Mouse (Mus musculus) midbrain, embryonic 13.5 days (tissue): Measurements from ENCODE around the gene P4ha2. TPM values are rescaled to one million over a fixed set of nuclear protein-coding genes. Genes with fewer than 3 reads are reported as not detected.

Experiments
- ATAC-seq: fragments of 200-750 bp; cut with Nextera tagmentation; 2 replicates; pipeline ENCODE4 v1.8.0; 2017; ENCODE audit warnings: mild to moderate bottlenecking, moderate TSS enrichment, moderate library complexity
- H3K27ac ChIP-seq: fragments of 300-500 bp; sonication (generic); 2 replicates; pipeline ENCODE4 v1.5.1; 2015; ENCODE audit warnings: inconsistent platforms, mild to moderate bottlenecking, moderate library complexity
- H3K27me3 ChIP-seq: fragments of 300-500 bp; sonication (generic); 2 replicates; pipeline ENCODE4 v1.6.1; 2015; ENCODE audit warnings: mild to moderate bottlenecking, inconsistent platforms
- H3K36me3 ChIP-seq: fragments of 300-500 bp; sonication (generic); 2 replicates; pipeline ENCODE4 v1.6.1; 2015; ENCODE audit warnings: mild to moderate bottlenecking, inconsistent platforms
- H3K4me1 ChIP-seq: fragments of 300-500 bp; sonication (generic); replicated peaks from 2 replicates; pipeline ENCODE4 v1.6.1; 2015; ENCODE audit warnings: inconsistent platforms
- H3K4me2 ChIP-seq: fragments of 300-500 bp; sonication (generic); replicated peaks from 2 replicates; pipeline ENCODE4 v1.6.1; 2015; ENCODE audit warnings: moderate library complexity, mild to moderate bottlenecking, inconsistent platforms
- H3K4me3 ChIP-seq: fragments of 300-500 bp; sonication (generic); replicated peaks from 2 replicates; pipeline ENCODE4 v1.5.1; 2015; ENCODE audit warnings: mild to moderate bottlenecking, inconsistent platforms
- H3K9ac ChIP-seq: fragments of 300-500 bp; sonication (generic); replicated peaks from 2 replicates; pipeline ENCODE4 v1.6.1; 2015; ENCODE audit warnings: mild to moderate bottlenecking, inconsistent platforms
- H3K9me3 ChIP-seq: fragments of 300-500 bp; sonication (generic); 2 replicates; pipeline ENCODE4 v1.6.1; 2016; ENCODE audit warnings: mild to moderate bottlenecking, inconsistent platforms
- WGBS: fragments of 180-500 bp; shearing (Covaris S2); methylation state at CpG from one replicate; pipeline ENCODE4 v1.1.7; 2015; 5-methylcytosine and 5-hydroxymethylcytosine counted together
- polyA plus RNA-seq: library from polyadenylated mRNA; unstranded; fragments of >200 nt; fragmentation: Nextera tagmentation; extraction: Ambion mirVana; gene quantifications from 2 replicates; pipeline ENCODE4 v1.2.1, GENCODE M21; 2015

P4ha2 gene
- polyA plus RNA-seq, 1 experiment from 2014 or later: 7.8 TPM

GRCm38 (mm10) chr11:54071726-54072445 is 28.0 kb upstream of the P4ha2 start:
- no peak for ATAC-seq
- Histone ChIP-seq H3K27ac (no peak overlapping the region), H3K4me2 (no peak overlapping the region), H3K9ac (no peak overlapping the region), H3K4me1 (peaks cover 19% of the 10 kb centered on the region), H3K36me3 (no peaks in the 10 kb centered on the region), H3K4me3 (no peak overlapping the region), H3K27me3 (peaks cover 9% of the 10 kb centered on the region), H3K9me3 (no peaks in the 10 kb centered on the region)
- 89% methylated on average over 5 of the region's 5 CpGs for WGBS

GRCm38 (mm10) chr11:54073291-54073690 is 26.6 kb upstream of the P4ha2 start:
- WGBS: 34% methylated on average over 4 of the region's 4 CpGs
- H3K9ac ChIP-seq: no peak overlapping the region
- H3K4me1 ChIP-seq: peaks cover 5% of the 10 kb centered on the region
- H3K36me3 ChIP-seq: no peaks in the 10 kb centered on the region
- no peak overlapping the region for H3K4me2 ChIP-seq
- no peaks in the 10 kb centered on the region for H3K9me3 ChIP-seq
- no peak overlapping the region for H3K4me3 ChIP-seq
- no peak overlapping the region for H3K27ac ChIP-seq
- H3K27me3 ChIP-seq: peaks cover 5% of the 10 kb centered on the region
- no peak for ATAC-seq

- Histone ChIP-seq H3K4me3 (no peak overlapping the region), H3K9me3 (no peaks in the 10 kb centered on the region), H3K36me3 (no peaks in the 10 kb centered on the region), H3K27me3 (no peaks in the 10 kb centered on the region), H3K9ac (no peak overlapping the region), H3K4me1 (no peaks in the 10 kb centered on the region), H3K27ac (no peak overlapping the region), H3K4me2 (no peak overlapping the region)
- 72% methylated on average over 6 of the region's 6 CpGs for WGBS
- no peak for ATAC-seq
Measured at GRCm38 (mm10) chr11:54075353-54075752, 24.5 kb upstream of the P4ha2 start.

- Histone ChIP-seq H3K27me3 (no peaks in the 10 kb centered on the region), H3K9ac (no peak overlapping the region), H3K4me3 (no peak overlapping the region), H3K36me3 (no peaks in the 10 kb centered on the region), H3K27ac (no peak overlapping the region), H3K4me1 (no peaks in the 10 kb centered on the region), H3K4me2 (no peak overlapping the region), H3K9me3 (no peaks in the 10 kb centered on the region)
- WGBS: 93% methylated on average over 1 of the region's 1 CpGs
- ATAC-seq: no peak
Measured at GRCm38 (mm10) chr11:54076101-54076500, 23.8 kb upstream of the P4ha2 start.

- Histone ChIP-seq H3K27me3 (no peaks in the 10 kb centered on the region), H3K4me2 (no peak overlapping the region), H3K27ac (no peak overlapping the region), H3K4me3 (no peak overlapping the region), H3K36me3 (no peaks in the 10 kb centered on the region), H3K9me3 (no peaks in the 10 kb centered on the region), H3K9ac (no peak overlapping the region), H3K4me1 (no peaks in the 10 kb centered on the region)
- WGBS: 35% methylated on average over 7 of the region's 7 CpGs
- no peak for ATAC-seq
Measured at GRCm38 (mm10) chr11:54080435-54080834, 19.5 kb upstream of the P4ha2 start.

- no peaks in the 10 kb centered on the region for H3K4me1 ChIP-seq
- no peak overlapping the region for H3K4me2 ChIP-seq
- no peaks in the 10 kb centered on the region for H3K36me3 ChIP-seq
- H3K4me3 ChIP-seq: no peak overlapping the region
- H3K9ac ChIP-seq: no peak overlapping the region
- no peaks in the 10 kb centered on the region for H3K9me3 ChIP-seq
- no peaks in the 10 kb centered on the region for H3K27me3 ChIP-seq
- WGBS: 91% methylated on average over 5 of the region's 5 CpGs
- H3K27ac ChIP-seq: no peak overlapping the region
- no peak for ATAC-seq
Measured at GRCm38 (mm10) chr11:54082725-54083124, 17.2 kb upstream of the P4ha2 start.

GRCm38 (mm10) chr11:54084976-54085375 is 14.9 kb upstream of the P4ha2 start:
- Histone ChIP-seq H3K9ac (no peak overlapping the region), H3K4me1 (no peaks in the 10 kb centered on the region), H3K4me3 (no peak overlapping the region), H3K27ac (no peak overlapping the region), H3K36me3 (no peaks in the 10 kb centered on the region), H3K27me3 (no peaks in the 10 kb centered on the region), H3K4me2 (no peak overlapping the region), H3K9me3 (no peaks in the 10 kb centered on the region)
- 94% methylated on average over 1 of the region's 1 CpGs for WGBS
- no peak for ATAC-seq

- no peak for ATAC-seq
- Histone ChIP-seq H3K9ac (no peak overlapping the region), H3K36me3 (no peaks in the 10 kb centered on the region), H3K4me1 (no peaks in the 10 kb centered on the region), H3K4me2 (no peak overlapping the region), H3K4me3 (no peak overlapping the region), H3K27me3 (no peaks in the 10 kb centered on the region), H3K27ac (no peak overlapping the region), H3K9me3 (no peaks in the 10 kb centered on the region)
- WGBS: 59% methylated on average over 5 of the region's 5 CpGs
Measured at GRCm38 (mm10) chr11:54085816-54086215, 14.1 kb upstream of the P4ha2 start.

- H3K27me3 ChIP-seq: no peaks in the 10 kb centered on the region
- no peak overlapping the region for H3K4me2 ChIP-seq
- H3K4me3 ChIP-seq: no peak overlapping the region
- H3K27ac ChIP-seq: no peak overlapping the region
- H3K4me1 ChIP-seq: no peaks in the 10 kb centered on the region
- WGBS: 83% methylated on average over 7 of the region's 7 CpGs
- ATAC-seq: no peak
- no peaks in the 10 kb centered on the region for H3K9me3 ChIP-seq
- H3K9ac ChIP-seq: no peak overlapping the region
- H3K36me3 ChIP-seq: no peaks in the 10 kb centered on the region
Measured at GRCm38 (mm10) chr11:54088253-54088946, 11.5 kb upstream of the P4ha2 start.

GRCm38 (mm10) chr11:54088947-54089317 is 11.0 kb upstream of the P4ha2 start:
- no peak overlapping the region for H3K4me3 ChIP-seq
- WGBS: 45% methylated on average over 5 of the region's 5 CpGs
- no peaks in the 10 kb centered on the region for H3K36me3 ChIP-seq
- no peaks in the 10 kb centered on the region for H3K27me3 ChIP-seq
- no peak overlapping the region for H3K4me2 ChIP-seq
- H3K9ac ChIP-seq: no peak overlapping the region
- H3K9me3 ChIP-seq: no peaks in the 10 kb centered on the region
- ATAC-seq: 0 out of 2 replicates have a peak, but pooled peaks have one; percentile 27
- no peak overlapping the region for H3K27ac ChIP-seq
- H3K4me1 ChIP-seq: no peaks in the 10 kb centered on the region

GRCm38 (mm10) chr11:54090091-54090879 is 9.6 kb upstream of the P4ha2 start:
- H3K36me3 ChIP-seq: no peaks in the 10 kb centered on the region
- H3K4me2 ChIP-seq: no peak overlapping the region
- H3K27me3 ChIP-seq: no peaks in the 10 kb centered on the region
- no peaks in the 10 kb centered on the region for H3K9me3 ChIP-seq
- no peak overlapping the region for H3K9ac ChIP-seq
- H3K4me3 ChIP-seq: no peak overlapping the region
- H3K27ac ChIP-seq: no peak overlapping the region
- no peaks in the 10 kb centered on the region for H3K4me1 ChIP-seq
- 90% methylated on average over 1 of the region's 1 CpGs for WGBS
- ATAC-seq: no peak

GRCm38 (mm10) chr11:54091726-54092125 is 8.2 kb upstream of the P4ha2 start:
- 46% methylated on average over 8 of the region's 8 CpGs for WGBS
- H3K4me3 ChIP-seq: no peak overlapping the region
- H3K36me3 ChIP-seq: no peaks in the 10 kb centered on the region
- H3K9ac ChIP-seq: no peak overlapping the region
- no peaks in the 10 kb centered on the region for H3K4me1 ChIP-seq
- H3K4me2 ChIP-seq: no peak overlapping the region
- H3K9me3 ChIP-seq: no peaks in the 10 kb centered on the region
- ATAC-seq: no peak
- no peaks in the 10 kb centered on the region for H3K27me3 ChIP-seq
- H3K27ac ChIP-seq: no peak overlapping the region
